Mouse (Mus musculus) c-Kit-positive CD71-positive TER-119-positive erythroid progenitor cells, embryonic 14.5 days (primary cell): ENCODE results near the gene Slc43a2.
A peak's percentile ranks its signal among the peaks of the same experiment; 100 is the strongest.
"Not testable (repeated sequence)": the region's sequence is repeated elsewhere in the genome, so short reads cannot be mapped to it uniquely, and the experiment has no call there.

Experiments
- DNase-seq: peaks from one replicate; pipeline ENCODE4 v3.0.0-alpha.2; 2013; ENCODE audit warnings: low spot score

Gene Slc43a2

DNA sequence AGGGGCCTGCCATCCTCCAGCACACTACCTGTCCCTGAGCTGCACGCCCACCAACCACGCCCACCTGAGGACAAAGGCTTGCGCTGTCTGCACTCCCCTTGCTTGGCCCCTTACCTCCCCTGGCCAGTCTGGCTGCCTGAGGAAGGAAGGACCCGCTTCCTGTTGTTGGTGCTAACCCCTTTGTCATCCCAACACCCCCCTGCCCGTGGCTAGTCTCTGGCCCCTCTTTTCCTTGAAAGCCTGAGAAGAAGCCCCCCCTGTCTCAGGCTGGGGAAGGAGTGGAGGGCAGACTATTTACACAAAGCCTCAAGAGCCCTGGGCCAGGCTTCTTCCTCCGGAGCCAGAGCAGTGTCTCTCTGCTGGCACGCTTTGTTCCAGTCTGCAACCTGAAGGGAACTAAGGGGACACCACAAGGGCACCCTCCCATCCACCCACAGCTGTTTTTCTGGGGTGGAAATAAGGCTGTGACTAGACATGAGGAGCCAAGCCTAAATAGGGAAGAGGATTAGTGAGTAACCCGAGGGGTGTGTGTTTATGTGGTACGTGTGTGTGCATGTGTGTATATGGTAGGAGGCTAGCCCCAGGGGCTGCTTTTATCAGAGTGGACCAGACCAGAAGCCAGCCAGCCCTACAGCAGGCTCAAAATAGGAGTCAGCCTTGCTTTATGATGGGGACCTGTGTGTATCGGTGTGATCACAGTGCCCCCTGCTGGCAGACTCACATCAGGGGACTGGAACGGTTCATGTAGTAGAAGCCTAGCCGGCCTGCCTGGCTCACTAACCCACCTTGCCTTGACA, 41.6 kb downstream of the Slc43a2 start:
- DNase-seq = peak; percentile 94

- DNase-seq = no peak
These were observed 43.1 kb downstream of the Slc43a2 start for GRCm38 (mm10) chr11:75574378-75575123.

GRCm38 (mm10) chr11:75575560-75576123, 44.1 kb downstream of the Slc43a2 start:
- DNase-seq = no peak

DNA sequence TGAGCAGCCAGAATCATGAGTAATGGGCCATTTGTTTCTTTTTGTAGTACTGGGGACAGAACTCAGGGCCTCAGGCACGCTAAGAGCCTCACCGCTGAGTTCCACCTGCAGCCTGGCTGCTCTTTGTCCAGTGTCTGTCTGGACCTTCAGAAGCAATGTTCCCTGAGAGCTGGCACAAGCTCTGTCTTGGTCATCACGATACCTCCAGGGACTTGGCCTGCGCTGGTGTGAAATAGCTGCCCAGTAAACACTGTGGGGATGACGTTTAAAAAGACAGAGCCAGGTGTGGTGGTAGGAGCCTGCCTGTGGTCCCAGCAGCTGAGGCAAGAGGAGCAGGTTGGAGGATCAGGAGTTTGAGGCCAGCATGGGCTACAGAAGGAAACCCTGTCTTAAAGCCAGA, 47.1 kb downstream of the Slc43a2 start:
- no peak for DNase-seq

DNA sequence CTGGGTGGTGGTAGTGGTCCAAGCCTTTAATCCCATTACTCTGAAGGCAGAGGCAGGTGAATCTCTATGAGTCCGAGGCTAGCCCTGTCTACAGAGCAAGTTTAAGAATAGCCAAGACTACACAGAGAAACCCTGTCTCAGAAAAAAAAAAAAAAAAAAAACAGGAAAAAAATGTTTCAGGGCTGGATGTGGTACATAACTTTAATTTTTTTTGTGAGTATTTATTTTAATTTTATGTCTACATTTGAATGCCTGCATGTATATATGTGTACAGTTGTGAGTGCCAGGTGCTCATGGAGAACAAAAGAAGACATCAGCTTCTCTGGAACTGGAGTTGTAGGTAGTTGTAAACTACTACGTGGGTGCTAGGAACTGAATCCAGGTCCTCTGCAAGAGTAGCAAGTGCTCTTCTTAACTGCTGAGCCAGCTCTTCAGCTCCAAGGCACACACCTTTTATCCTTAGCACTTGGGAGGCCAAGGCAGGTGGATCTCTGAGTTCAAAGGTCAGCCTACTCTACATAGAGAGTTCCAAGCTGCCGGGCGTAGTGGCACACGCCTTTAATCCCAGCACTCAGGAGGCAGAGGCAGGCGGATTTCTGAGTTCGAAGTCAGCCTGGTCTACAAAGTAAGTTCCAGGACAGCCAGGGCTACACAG, 50.1 kb downstream of the Slc43a2 start:
- no peak for DNase-seq

DNA sequence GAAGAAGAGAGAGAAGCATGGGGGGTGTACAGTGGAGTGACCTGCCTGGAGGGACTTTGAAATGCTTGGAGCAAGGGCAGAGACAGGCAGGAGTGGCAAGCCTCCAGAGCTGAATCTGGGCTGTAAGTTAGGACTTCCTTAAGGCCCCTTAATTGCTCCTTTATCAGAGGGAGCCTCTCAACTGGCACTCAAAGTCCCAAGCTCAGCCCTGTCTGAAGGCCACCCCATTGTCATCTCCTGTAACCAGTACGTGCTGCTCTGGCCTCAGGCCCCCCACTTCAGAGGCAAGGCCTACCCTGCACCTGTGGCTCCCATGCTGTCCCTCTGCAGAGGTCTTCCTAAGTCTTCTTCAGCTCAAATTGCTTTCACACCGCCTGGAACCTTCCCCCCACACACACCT, 52.0 kb downstream of the Slc43a2 start:
- no peak for DNase-seq

- DNase-seq = no peak
These were observed 53.6 kb downstream of the Slc43a2 start for GRCm38 (mm10) chr11:75585061-75585460.

DNA sequence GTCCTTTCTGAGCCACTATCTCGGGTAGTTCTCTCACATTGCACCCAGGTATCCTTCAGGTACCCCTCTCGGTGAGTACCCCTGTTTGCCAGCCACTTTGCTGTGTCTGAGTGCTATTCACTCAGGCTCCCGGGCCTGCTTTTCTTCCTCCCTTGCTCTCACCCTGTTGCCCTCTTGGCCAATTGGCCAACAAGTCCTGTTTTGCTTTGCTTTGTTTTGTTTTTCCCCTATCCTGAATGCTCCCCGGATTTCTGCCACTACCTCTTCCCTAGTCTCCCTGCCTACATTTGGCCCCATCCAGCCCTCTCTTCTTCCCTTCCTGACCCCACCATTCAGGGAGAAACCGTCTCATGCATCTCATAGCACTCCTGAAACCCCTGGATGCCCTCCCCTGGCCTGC, 54.5 kb downstream of the Slc43a2 start:
- no peak for DNase-seq

DNA sequence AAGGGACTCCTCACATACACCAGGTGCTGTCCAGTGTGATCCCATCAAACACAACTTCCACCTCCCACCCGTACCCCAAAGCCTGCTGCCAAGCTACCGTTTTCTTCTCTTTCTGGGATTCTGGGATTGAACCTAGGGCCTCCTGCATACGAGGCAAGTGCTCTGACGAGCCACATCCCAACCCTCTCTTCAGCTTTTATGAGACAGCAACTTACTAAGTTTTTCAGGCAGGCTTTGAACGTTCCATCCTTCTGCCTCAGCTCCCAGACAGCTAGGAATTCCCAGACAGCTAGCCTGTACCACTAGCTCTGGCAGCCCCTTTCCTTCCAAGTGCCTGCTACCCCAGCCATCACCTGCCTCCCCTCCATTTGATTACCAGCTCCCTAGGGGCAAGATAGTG, 55.5 kb downstream of the Slc43a2 start:
- no peak for DNase-seq

DNA sequence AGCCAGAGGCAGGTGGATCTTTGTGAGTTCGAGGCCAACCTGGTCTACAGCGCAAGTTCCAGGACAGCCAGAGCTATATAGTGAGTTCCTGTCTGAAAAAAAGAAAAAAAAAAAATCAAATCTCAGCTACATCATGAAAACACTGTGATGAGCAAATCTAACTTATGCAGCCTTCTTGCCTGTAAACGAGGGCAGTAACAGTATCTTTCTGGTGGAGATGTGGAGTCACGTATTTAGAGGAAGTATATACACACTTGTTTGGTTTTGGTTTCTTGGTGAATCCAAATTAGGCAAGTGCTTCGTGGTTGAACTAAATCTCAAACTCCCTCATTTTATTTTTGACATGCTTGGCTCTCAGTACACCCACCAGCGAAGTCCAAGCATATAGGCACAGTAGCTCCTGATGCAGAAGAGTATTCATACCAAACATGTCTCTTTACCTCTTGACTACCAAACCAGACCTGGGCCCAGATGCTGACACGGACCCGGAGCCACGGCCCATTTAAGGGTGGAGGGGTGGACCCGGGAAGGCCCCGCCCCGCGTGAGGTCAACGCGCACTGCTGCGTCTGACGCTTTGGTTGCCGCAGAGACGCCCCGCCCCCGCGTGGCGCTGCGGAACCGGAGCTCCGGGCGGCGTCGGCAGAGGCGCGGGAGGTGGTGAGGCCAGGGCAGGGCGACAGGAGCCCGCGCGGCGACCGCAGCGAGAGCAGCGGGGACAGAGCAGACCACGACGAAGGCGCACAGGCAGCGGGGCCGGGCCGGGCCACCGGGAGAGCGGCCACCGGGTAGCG, 56.2 kb downstream of the Slc43a2 start, which contains the start of gene Pitpna:
Gene Pitpna (plus strand): TSS at position 605 of the 792 bp plus-strand sequence.
- peak; percentile 86 for DNase-seq

DNA sequence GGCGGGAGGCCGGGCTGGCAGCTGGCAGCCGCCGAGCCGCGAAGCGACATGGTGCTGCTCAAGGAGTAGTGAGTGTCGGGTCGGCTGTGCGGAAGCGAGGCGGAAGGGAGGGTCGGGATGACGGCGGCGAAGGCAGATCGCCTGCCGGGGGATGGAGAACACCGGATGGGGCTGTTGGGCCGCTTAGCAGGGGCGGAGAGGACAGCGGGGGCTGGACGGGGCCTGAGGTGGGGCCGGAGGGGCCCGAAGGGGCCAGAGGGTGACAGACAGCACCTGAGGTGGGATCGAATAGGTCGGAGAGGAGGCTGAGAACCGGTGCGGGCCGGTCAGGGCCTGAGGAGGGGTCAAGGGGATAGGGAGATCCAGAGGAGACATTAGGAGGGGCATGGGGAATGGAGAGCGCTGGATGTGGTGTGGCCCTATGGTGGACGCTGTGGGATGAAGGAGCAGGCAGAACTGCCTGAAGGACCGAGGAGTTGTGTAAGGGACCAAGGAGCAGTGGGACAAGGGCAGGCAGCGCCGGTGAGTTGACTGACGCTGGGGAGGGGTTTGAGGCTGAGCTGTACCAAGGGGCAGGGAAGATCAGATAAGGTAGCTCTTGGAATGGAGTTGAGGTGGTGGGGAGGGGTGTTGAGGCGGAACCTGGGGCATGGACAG, 56.9 kb downstream of the Slc43a2 start:
- no peak for DNase-seq

DNA sequence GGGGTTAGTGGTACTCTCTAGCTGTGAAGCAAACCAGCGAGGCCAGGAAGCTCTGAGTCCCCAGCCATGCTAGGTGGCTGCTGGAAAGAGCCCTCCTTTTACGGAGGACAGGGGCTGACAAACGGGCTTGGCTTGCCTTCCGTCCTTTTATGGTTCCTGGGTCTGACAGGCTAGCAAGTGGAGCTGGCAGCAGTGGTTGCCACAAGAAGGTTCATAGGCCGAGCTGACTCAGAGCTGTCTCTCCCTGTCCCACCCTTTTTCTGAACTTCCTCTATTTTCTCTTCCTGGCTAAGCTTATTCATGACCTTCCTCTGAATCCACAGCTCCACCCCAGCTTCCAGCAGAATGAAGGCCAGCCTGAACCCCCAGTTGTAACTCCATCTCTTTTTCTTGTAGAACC, 61.1 kb downstream of the Slc43a2 start:
- DNase-seq = no peak

DNA sequence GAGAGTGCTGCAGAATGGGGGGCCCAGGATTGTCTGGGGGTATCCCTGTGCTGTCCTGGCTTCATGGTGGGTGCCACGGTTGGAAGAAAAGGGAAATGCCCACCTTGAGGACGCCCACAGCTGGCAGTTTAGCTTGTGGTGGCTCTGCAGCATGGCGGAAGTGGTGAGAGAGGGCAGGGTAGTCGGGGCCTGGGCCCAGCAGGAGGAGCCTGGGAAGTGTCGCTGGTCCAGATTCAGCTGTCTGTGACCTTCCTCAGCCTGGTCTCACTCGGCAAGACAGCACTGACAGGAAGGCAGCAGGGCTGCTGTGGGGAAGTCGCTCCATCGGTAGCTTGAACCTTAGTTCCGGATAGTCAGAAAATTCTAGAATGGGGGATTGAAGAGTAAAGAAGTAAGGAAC, 62.9 kb downstream of the Slc43a2 start:
- no peak for DNase-seq

DNA sequence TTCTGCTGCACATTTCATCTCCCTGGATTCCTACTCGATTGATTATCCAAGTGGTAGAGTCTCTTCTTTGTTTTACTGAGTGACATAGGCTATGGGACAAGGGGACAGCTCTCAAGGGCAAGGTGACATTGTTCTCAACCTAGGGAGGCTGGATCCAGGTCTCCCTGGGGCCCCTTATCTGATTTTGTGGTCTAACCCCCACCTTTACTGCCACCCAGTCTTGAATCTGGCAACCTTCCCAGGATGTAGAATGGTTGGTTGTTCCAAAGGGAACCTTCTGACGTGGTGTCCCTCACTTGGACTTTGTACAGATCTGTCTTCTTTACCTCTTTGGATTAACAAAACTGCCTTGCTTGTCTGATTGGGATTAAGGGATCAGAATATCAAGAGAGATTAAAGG, 63.9 kb downstream of the Slc43a2 start:
- DNase-seq = no peak

- no peak for DNase-seq
These were observed 64.3 kb downstream of the Slc43a2 start for GRCm38 (mm10) chr11:75595816-75596215.

- DNase-seq = no peak
These were observed 65.3 kb downstream of the Slc43a2 start for GRCm38 (mm10) chr11:75596726-75597255.

- DNase-seq = no peak
These were observed 66.5 kb downstream of the Slc43a2 start for GRCm38 (mm10) chr11:75598004-75598403.

DNA sequence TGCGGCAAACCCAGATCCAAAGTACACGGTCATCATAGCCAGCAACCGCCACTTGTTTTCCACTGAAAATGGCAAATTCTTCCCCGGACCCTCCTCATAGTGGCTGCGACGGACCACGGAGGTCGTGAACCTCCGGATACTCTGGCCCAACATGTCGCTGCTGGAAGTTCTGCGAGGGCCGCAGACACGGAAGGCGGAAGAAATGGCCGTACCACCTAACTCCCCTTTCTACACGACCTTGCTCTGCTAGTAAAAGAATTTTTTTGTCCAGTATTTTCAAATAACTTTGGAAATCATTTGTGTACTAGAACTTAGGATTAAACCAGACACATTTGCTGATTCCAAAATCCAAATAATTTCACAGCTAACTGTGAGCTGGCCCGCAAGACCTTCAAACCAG, 68.3 kb downstream of the Slc43a2 start:
- DNase-seq = not testable (repeated sequence)

- DNase-seq = no peak
These were observed 73.3 kb downstream of the Slc43a2 start for GRCm38 (mm10) chr11:75604826-75605225.

DNA sequence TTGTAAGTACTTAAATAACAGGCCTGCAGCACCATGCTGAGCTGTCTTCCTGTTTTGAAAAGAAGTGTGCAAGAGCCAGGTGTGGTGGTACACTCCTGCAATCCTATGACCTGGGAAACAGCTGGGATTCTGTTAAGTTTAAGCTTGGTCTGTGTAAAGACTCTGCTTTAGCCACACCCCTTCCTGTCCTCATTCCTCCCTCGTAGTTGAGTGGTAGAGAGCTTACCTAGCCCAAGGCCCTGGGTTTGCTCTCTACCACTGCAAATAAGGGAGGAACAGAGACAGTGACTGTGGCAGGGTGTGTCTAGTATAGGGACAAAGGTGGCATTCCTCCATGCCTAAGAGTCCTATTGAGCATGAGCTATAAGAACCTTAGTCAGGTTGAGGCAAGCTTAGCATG, 73.8 kb downstream of the Slc43a2 start:
- DNase-seq = no peak

DNA sequence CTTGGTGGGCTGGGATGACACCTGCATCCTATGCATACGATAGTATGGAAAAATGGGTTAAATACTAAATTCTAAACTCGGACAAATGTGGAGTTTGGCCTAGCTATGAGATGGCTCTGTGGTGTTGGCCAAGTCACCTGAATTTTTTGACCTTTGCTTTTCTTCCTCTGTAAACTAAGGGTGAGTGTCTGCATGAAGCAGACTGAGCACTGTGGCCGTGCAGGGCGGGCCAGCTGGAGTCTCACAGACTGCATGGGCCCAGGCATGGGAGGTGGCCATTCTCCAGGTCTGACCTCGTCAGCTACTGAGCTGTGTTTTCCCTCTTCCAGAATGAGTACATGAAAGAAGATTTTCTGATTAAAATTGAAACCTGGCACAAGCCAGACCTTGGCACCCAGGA, 77.3 kb downstream of the Slc43a2 start:
- no peak for DNase-seq
